Mouse (Mus musculus) Muller cell, postnatal 12 days (primary cell): ENCODE data around the gene Fam81a.

ENCODE experiments used
- DNase-seq: peaks from one replicate; pipeline ENCODE4 v3.0.0-alpha.2; 2015; ENCODE audit errors: inconsistent ontology term

The Fam81a gene

DNA sequence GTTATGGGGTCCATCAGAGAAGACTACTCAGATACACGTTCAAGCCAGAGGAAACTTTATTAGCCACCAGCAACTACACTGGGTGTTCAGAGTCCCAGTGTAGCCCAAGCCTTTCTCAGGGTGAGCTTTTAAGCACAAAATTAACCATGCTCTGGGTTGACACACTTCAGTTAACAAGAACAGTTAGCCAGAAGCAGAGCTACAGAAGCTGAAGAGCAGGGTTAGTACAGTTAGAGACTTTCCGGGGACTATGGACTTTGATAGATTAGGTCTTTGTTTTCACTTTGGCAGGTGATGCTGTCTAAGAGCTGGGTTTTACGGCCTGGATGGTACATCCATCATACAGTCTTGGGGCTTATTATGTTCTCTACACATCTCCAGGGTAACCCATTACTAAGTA lies 89.6 kb downstream of the Fam81a start:
- DNase-seq: no peak

DNA sequence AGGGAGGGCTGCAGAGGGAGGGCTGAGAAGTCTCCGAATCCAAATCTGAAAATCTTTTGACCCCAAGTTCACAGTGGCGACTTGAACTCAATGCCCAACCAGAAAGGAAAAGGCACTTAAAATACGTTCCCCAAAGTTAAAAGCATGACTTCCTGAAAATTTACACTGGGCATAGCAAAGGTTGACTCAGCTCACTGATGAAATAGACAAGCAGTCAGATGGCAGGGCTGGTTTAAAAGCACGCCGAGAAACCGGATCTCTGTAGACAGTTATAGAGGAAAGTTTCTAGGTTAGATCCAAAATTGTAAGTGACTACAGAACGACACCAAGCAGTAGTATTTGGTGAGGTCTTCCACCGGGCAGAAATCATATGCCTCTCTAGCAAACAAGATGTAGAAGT lies 92.5 kb downstream of the Fam81a start:
- DNase-seq: no peak

DNA sequence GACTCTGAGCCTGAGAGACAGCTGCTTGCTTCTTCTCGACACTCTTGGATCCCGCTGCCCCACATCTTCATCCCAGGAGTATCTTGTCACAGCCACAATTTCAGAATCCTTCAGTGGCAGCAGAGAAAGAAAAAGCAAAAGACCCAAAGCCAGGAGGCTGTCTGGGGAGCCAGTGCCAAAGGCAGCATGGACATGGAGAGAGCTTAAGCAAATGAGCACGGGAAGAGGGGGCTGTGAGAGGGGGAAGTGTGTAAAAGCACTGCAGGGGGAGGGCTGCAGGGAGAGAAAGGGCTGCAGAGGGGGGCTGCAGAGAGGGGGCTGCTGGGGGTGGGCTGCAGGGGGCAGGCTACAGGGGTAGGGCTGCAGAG lies 93.0 kb downstream of the Fam81a start:
- no peak for DNase-seq

DNA sequence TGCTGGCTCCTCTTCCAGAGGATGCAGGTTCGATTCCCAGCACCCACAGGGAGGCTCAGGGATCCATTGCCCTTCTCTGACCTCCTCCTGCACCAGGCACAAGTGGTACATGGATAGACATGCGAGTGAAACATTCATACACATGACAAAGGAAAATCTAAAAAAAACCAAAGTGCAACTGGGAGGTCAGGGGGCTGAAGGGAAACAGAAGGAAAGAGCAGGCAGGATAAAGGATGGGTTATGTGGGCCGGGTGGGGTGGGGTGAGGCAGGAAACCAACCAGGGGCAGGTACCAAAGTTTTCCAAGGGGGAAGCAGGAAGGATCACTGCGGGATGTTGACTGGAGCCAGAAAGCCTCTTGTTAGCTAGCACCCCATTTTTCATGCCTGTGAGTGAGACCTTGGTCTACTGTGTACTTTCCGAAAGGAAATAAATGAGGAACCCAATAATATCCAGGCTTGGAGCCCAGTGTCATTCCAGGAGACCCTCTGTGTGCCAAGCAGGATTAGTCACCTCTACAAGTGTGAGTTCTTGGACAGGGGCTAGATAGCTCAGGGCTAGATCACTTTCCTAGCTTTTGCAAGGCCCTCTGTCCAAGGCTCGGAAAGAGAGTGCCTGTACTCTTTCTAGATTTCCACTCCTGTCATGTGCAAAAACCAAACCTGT lies 93.5 kb downstream of the Fam81a start:
- DNase-seq: peak; percentile 79

DNA sequence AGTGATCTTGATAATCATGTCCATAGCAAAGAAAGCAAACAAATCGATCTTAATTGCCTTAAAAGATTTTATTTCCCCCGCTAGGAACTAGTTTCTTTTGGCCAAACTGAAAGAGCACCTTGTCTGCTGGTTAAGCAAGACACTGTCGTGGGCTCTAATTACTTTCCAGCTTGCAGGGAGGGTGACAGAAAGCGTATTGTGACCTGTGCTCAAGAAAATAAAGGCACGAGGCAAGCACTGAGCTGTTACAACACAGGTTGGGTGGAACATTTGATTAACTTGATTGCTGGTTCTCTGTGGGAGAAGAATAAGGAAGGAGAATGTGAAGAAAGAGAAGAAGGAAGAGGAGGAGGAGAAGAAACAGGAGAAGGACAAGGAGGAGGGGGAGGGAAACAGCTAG lies 94.1 kb downstream of the Fam81a start:
- DNase-seq: peak; percentile 35

DNA sequence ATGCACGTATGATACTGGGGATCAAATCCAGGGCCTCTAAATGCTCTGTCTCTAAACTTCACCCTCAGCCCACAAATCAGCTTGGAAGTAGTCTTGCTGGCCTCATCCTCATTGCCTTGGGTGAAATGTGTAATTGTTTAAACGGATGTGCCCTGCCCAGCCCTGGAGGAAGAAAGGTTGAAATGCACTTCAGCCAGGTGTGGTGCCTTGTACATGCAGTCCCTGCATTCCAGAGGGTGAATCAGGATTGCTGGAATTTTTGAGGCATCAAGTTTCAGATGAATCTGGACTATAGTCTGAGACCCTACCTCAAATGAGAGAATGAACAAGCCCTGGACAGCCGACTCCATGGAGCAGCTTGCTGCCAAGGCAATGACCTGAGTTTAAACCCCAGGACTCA lies 94.5 kb downstream of the Fam81a start:
- DNase-seq: peak; percentile 25

DNA sequence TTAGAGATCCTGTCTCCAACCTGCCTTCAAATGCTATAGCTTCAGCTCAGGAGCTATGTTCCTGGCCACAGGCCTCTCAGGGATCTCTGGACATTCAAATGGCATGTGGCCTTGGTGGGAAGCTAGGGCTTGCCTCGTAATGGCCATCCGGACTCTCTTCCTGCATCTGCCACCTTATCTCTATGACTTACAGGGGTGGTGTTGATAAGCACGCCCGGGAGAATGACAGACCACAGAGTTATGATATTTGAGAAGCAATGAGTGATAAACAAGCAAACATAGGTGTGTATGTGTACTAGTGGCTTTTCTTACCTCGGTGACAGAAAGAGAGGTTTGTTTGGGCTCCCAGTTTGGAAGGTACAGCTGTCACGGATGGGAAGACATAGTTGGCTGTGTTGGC lies 96.1 kb downstream of the Fam81a start:
- no peak for DNase-seq

DNA sequence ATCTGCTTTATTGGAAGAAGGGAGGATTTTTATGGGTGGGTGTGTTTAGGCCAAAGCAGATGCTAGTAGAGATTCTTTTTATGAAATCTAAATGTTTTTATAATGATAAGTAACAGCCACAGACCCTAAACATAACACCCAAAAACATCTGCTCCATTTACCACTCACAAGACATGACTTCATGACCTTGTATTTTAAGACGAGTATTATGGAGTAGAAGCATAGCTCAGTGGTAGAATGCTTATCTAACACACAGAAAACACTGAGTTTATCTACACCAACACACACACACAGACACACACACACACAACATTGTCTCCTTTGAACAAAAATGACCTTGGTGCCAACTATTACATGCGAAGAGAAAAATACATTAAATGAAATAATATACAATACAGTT lies 97.5 kb downstream of the Fam81a start:
- DNase-seq: no peak

DNA sequence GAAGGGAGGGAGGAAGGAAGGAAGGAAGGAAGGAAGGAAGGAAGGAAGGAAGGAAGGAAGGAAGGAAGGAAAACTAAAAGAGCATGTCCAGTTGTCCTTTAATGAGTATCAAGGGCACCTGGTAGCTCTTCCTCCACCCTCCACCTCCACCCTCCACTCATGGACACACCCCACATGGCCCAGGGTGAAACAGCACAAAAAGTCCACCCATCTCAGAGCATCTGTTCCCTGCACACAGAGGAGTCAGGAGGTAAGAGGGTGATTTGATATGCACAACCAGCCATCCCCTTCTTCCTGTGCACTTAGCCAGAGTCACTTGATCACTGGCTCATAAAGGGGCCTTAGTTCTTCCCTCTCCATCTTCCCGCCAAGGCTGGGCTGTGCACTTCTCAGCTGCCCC lies 99.4 kb downstream of the Fam81a start:
- DNase-seq: no peak

DNA sequence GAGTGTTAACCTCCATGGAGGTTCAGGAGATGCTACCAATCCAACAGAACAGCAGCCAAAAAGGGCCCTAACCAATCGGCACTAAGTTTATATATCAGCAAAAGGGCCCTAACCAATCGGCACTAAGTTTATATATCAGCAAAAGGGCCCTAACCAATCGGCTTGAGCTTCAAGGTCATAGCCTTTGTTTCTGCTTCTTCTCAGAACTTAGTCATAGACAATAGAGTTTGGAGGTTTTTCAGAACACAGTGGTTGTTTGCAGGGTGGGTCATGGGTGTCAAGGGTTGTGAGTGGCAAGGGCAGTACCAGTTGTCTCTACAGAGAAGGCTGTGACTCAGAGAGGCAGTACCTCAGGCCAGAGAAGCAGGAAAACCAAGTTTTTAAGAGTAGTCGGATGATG lies 100.2 kb downstream of the Fam81a start:
- DNase-seq: no peak

DNA sequence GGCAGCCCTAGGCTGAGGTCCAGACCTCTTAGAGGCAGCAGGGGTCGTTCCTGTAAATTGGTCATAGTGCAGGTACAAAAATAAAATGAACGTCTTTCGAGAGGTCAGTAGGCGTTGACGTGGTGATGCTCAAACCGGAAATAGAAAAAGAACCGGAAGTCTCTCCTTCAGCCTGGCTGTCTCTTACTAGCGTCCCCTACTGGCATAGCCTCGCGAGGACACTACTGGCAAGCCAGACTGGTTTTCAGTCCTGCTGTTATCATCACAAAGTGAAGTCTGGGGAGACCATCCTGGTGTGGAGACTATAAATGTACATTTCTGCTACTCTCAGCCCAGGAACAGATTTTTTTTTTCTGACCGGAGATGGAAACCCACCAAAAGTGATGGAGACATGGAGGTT lies 101.8 kb downstream of the Fam81a start:
- DNase-seq: no peak

DNA sequence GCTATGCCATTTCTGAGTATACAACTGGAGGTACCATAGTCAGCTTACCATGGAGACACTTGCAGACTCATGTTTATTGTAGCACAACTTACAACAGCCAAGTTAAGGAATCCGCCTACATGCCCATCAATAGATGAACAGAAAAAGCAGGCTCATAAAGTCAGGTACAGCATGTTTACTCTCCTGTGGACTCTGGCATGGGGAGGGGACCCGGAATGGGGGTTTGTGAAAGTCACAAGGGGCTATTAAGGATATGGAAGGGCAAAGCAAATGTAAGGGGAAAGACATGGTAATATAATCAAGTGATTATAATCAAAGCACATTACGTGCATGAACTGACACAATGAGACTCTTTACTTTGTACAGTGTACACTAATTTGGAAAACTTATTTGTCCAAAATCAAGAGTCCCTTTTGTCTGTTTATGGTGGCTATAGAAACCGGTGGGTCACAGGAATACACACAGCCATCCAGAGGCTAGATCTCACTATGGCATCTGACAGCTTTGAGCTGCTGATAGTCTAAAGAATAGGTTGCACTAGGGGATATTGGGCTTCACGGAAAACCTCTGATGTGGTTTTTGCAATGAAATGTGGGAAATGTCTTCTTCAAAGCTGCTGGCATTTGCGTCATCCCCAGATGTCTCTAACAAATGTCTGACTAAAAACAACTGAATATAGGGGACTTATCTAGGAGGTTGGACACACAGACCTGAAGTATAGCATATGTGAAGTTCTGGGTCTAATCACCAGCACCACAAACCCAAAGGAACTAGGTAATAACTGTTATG lies 102.6 kb downstream of the Fam81a start:
- no peak for DNase-seq
